Mouse (Mus musculus): ENCODE data around the gene Gcnt2.

GRCm38 (mm10) chr13:40899994-40900970, 40.7 kb downstream of the Gcnt2 start:
- TF ChIP-seq CTCF (IDR thresholded peaks at IDR 0.05; ENCODE audit: low read depth) (no peak), EP300 (IDR thresholded peaks at IDR 0.05; ENCODE audit: low read depth) (no peak)
